Mouse (Mus musculus) large intestine, adult 2 months (tissue): Measurements from ENCODE around the gene Zmym1. TPM values are rescaled to one million over a fixed set of nuclear protein-coding genes. Genes with fewer than 3 reads are reported as not detected.
"Not testable (repeated sequence)": the region's sequence is repeated elsewhere in the genome, so short reads cannot be mapped to it uniquely, and the experiment has no call there.

Source experiments
- DNase-seq: peaks from one replicate; pipeline ENCODE4 v3.0.0-alpha.2; 2012; ENCODE audit warnings: low read depth, low spot score
- WGBS: fragments of 180-500 bp; shearing (Covaris S2); methylation state at CpG from one replicate; pipeline ENCODE4 v1.1.7; 2018; 5-methylcytosine and 5-hydroxymethylcytosine counted together
- polyA plus RNA-seq: library from polyadenylated mRNA; depleted of rRNA; stranded (reverse); fragments of >200 nt; gene quantifications from 2 replicates; pipeline ENCODE4 v1.2.3, GENCODE M21; 2012

The Zmym1 gene
- polyA plus RNA-seq, 1 experiment = 1.1 TPM

DNA sequence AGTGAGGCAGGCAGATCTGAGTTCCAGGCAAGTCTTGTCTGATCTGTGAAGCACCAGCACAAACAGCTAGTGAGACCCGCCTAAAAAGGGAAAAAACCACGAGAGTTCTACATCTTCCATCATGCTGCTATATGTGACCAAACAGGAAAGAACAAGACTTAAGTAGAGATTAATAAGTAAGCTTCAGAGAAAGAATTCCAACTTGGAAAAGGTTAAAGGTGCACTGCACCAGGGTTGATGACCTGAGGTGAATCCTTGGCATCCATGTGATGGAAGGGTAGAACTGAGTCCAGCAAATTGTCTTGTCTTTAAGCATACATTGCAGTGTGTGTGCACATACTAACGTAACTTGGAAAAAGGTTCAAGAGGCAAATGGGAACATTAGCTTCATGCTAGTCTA is 23.8 kb downstream of the Zmym1 start:
- 80% methylated on average over 3 of the region's 3 CpGs for WGBS
- DNase-seq = no peak

DNA sequence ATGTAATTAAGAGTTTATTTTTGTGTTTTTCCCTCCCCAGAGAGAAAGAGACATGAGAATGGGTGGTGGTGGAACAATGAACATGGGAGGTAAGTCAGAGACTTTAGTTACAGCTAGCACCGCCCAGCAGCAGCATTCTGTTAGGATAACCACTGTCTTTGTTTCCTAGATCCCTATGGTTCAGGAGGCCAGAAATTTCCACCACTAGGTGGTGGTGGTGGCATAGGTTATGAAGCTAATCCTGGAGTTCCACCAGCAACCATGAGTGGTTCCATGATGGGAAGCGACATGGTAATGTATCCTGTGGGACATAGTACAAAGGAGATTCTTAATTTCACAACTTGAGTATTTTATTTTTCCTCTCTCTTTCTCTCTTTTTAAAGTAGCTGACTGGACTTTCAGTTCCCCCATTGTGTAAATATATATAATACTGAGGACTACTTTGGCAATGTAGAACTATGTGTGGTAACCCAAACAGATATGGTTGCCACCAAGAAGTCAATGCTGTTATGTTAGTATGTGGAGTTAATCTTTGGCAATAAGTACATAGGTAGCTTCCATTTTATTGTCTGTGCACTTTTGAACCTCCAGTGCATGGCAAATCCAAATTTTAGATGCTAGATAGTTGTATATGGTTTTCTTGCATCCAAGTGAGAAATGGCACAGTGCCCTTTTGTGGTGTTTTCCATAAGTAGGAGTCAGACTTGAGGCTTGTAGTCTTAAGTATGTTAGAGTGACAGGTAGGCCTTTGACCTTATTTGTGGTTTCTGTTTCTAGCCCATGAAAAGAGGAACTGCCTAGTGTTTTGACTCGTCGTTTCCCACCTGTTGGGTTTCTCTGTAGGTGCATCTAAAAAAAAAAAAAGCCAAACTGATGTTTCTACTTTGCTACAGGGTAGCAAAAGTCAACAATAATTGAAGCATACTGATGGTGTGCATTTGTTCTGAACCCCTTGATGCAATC is 33.4 kb downstream of the Zmym1 start:
- DNase-seq = peak; percentile 31
- 48% methylated on average over 4 of the region's 4 CpGs for WGBS

DNA sequence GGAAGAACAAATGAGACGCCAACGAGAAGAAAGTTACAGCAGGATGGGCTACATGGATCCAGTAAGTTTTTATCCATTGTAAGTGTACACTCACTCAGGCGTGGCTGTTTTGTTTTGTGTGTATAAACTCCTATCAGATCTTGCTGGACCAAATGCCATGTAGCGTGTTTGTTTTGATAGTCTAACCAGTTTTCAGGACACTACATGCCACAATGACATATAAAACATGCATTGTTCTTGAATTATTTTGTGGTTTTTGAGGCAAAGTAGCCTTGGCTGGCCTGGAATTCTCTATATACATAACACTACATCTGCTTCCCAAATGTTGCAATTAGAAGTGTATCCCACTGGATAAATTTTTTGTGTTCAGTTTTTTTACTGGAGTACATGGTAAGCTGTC is 34.1 kb downstream of the Zmym1 start:
- 71% methylated on average over 4 of the region's 4 CpGs for WGBS
- DNase-seq = no peak

DNA sequence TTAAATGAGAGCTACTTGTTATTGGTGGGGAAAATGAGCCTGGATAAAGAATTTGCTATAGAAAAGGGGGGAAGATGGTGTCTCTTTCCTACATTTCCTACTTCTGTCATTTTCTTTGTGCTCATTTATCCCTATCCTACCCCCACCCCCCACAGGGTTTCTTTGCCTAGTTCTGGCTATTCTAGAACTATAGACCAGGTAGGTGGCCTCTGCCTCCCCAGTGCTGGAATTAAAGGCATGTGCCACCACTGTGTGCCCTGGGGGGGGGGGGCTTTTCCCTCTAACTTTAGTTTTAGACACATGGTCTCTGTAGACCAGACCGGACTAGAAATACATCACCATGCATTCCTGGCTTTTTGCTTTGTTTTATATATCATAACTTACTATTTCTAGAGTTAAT is 36.7 kb downstream of the Zmym1 start:
- DNase-seq = no peak
- WGBS = 18% methylated on average over 1 of the region's 1 CpGs

DNA sequence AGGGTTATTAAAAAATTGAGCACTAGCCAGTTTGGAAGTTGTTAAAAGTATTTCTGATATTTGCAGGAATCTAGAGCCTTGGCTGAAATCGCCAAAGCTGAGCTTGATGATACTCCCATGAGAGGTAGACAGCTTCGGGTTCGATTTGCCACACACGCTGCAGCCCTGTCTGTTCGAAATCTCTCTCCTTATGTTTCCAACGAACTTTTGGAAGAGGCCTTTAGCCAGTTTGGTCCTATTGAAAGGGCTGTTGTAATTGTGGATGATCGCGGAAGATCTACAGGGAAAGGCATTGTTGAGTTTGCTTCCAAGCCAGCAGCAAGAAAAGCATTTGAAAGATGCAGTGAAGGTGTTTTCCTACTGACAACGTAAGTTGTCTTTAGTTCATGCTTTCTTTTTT is 37.8 kb downstream of the Zmym1 start:
- WGBS = under 1% methylated on average over 9 of the region's 9 CpGs
- no peak for DNase-seq

DNA sequence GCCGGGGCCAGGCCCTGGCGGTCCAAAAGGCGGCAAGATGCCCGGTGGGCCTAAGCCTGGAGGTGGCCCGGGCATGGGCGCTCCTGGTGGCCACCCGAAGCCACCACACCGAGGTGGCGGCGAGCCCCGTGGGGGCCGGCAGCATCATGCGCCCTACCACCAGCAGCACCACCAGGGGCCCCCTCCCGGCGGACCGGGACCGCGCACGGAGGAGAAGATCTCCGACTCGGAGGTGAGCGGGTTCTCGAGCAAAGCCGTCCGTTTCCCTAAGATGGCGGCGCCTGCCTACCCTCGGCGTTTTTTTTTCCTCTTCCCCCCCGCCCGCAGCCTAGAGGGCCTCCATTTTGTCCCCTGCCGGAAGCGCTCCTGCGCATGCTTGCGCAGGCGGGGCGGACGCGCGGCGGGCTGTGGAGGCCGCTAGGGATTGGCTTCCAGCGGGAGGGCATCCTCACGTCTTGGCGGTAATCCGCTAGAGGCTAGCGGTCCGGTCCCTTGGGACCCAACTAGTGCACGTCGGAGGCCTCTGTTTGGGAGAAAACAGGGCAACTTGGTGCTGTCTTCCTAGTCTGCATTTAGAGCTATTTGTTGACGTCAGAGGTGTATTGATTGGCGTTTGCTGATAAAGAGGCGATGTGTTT is 38.8 kb downstream of the Zmym1 start:
- WGBS = 1% methylated on average over 53 of the region's 53 CpGs
- DNase-seq = peak; percentile 62

DNA sequence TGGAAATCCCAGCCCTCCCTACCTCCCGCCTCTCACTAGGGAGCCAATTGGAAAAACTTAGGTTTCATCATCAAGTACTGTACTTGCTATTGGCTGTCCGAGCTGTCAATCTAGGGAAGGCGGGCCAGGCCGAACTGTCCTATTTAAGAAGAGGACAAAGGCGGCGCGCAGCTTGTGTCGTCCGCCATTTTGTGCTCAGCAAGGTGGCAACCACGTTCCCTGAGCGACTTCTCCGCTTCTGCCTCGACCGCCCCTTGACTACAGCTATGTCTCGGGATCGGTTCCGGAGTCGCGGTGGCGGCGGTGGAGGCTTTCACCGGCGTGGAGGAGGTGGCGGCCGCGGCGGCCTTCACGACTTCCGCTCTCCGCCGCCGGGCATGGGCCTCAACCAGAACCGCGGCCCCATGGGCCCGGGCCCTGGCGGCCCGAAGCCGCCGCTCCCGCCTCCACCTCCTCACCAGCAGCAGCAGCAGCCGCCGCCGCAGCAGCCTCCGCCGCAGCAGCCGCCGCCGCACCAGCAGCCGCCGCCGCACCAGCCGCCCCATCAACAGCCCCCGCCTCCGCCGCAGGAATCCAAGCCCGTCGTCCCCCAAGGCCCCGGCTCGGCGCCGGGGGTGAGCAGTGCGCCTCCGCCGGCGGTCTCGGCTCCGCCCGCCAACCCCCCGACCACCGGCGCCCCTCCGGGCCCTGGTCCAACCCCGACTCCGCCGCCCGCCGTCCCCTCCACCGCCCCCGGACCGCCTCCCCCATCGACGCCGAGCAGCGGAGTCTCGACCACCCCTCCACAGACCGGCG is 39.6 kb downstream of the Zmym1 start, which contains the start of gene Sfpq:
Gene Sfpq (plus strand): TSS at position 174 of the 795 bp plus-strand sequence.
- peak; percentile 98 for DNase-seq
- under 1% methylated on average over 65 of the region's 87 CpGs for WGBS

DNA sequence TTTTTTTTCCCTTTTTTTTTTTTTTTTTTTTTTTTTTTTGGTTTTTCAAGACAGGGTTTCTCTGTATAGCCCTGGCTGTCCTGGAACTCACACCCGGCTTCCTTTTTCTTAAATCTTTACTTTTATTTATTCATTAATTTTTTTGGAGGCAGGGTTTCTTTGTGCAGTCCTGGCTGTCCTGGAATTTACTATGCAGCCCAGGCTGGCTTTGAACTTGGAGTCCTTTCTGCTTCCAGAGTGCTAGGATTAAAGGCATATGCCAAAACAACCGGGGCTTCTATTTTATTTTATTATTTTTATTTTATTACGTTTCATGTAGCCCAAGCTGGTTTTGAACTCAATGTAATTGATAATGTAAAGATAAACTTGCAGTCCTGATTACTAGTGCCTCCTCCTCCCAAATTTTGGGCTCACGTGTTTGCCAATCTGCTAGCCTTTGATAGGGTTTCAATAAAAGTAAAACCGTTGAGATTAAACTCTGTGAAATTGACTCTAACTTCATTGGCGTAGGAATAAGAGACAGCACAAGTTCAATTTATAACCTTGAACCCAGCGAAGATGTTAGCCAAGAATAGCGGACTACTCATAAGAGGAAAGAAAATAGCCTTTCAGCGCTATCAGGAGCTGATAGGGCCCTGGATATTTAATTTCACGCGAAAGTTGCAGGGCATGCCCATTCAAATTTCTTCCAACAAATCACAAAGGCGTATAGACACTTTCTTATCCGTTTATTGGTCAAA is 40.4 kb downstream of the Zmym1 start:
- 10% methylated on average over 13 of the region's 13 CpGs for WGBS

DNA sequence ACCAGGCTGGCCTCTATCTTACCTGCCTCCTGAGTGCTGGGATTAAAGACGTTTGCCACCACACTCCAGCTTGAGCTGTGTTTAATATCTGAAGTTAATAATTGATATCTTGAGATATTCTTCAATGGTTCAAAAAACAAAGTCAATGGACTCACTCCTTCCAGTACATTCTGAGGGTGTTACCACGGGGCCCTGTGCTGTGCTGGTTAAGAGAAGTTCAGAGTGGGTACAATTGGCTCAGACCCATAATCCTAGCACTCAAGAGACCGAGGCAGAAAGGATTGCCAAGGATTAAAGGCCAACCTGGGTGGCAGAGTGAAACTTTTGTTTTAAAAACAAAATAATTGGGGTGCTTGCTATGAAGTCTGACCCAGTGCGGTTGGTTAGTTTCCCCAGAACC is 44.6 kb downstream of the Zmym1 start:
- WGBS = 76% methylated on average over 4 of the region's 4 CpGs
- no peak for DNase-seq

More for the DNA sequence above, 40.4 kb downstream of the Zmym1 start:
- no peak for DNase-seq

DNA sequence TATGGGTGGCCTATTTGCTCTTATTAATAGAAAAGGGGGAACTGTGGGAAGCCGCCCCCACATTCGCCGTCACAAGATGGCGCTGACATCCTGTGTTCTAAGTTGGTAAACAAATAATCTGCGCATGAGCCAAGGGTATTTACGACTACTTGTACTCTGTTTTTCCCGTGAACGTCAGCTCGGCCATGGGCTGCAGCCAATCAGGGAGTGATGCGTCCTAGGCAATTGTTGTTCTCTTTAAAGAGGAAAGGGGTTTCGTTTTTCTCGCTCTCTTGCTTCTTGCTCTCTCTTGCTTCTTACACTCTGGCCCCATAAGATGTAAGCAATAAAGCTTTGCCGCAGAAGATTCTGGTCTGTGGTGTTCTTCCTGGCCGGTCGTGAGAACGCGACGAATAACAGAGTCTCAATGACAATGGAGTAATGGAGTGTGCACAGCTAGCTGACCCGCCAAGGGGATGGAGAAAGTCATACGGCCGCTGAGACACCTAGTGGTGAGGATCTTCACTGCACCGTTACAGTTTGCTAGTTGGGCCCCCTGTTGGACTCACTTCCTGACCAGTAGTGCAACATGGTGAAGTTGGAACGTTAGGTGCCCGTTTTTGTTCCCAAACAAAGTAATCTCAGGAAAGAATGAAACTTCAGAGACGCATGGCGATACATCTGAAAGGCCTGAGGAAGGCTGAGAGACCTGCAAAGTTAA is 45.5 kb downstream of the Zmym1 start:
- DNase-seq = peak; percentile 55
- WGBS = 17% methylated on average over 14 of the region's 26 CpGs

DNA sequence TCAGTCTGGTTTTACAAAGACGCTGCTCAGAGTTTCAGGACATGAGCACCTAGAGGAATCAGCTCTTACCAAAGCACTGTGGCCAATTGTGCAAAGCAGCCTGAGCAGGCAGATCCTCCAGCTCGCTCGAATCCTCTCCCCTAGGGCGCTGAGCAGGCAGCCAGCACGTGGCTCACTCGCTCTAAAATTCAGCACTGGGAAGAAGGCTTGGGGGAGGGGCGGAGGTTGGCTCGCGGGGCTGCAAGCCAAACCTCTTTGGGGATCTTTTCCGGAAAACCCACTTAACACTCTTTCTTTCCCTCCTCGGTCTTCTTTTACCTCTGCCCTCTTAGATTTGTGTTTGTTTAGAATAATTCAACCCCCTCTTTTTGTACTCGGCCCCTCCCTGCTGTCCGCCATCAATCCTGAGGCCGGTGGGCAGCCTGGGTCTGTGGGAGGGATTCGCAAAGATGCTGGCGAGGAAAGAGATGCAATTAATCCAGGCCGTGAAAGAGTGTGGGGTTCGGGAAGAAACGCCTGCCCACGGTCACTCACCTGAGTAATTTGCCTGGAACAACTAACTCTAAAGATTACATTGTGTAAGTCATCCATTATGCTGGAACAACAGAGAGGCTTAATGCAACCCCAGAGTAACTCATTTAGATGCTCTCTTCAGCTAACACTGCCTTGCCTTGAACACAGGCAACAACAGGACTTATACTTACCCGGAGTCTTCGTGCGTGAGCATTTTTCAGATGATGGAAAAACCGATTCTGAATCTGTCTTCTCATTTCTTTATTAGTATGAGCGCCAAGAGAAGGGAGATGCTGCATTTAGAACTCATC is 55.6 kb downstream of the Zmym1 start:
- no peak for DNase-seq
- WGBS = 24% methylated on average over 25 of the region's 25 CpGs

DNA sequence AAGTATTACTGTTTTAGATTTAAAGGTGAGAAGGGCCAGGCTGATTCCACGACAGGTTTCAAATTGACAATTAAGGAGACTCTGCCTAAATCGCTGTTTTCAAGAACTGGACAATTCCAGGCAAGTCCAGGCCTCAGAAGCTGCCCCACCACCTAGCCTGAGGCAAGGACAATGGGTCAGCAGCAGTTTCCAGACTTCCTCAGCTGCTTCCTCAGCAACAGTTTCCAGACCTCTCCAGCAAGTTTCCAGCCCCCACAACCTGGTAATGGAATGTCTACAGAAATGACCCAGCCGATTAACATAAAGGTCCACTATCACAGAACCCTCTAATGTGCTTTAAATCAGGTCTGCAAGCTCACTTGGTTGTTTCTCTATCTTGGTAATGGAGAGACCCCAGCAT is 56.6 kb downstream of the Zmym1 start:
- no peak for DNase-seq
- 89% methylated on average over 3 of the region's 3 CpGs for WGBS

DNA sequence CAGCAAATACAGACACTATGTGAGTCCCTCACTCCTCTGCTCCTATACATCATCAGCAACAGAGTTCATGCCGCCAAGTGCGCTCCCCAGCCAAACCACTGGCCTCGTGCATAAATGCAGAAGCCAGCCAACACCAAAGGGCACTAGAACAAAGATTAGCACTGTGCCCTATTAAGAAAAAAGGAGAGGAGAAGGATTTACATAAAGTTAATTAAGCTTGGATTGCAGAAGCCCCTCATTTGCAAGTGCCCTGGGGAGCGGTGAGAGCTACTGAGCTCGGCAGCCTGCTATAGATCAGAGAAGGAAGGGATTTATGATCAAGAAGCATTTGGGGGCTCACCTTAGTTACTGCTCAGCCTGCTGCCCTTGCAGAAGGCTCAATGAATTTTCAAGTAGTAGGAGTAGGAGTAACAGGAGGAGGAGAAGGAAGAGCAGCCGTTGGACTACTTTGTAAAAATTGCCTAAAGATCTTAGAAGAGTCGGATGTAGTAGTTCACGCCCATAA is 60.3 kb downstream of the Zmym1 start:
- 41% methylated on average over 8 of the region's 8 CpGs for WGBS
- no peak for DNase-seq

DNA sequence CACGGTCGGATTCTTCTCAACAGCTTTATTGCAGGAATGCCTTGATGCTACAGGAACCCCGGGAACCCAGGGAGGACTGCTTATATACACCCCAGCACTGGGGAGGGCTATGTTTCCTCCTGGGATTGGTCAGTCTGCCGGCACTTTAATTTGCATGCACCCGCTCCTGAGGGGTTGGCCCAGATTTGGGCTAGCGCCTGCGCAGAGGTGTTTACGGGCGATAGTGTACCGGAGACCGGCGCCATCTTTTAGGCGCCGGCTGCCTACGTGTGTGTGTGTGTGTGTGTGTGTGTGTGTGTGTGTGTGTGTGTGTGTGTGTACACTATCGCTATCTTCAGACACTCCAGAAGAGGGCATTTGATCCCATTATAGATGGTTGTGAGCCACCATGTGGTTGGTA is 61.6 kb downstream of the Zmym1 start:
- DNase-seq = not testable (repeated sequence)
- 96% methylated on average over 16 of the region's 16 CpGs for WGBS
